Mouse (Mus musculus): ENCODE measurements at regions not wholly inside any gene's neighbourhood (a gene's known extent, or its start where the extent isn't known, plus 50 kb on each side); places are given as distances from the start of the nearest gene placed in this dataset.

GRCm38 (mm10) chr7:139781513-139781912, 52.5 kb upstream of the Adgra1 start:
- TF ChIP-seq POLR2A (IDR thresholded peaks at IDR 0.05; ENCODE audit: low read depth, low read length) (no peak), CTCF (IDR thresholded peaks at IDR 0.05; ENCODE audit: extremely low read depth, insufficient read length, insufficient replicate concordance, low read depth, low read length) (no peak)

Measured in small intestine, adult 2 months (tissue).